Mouse (Mus musculus) MEL (cell line): ENCODE measurements at regions not wholly inside any gene's neighbourhood (a gene's known extent, or its start where the extent isn't known, plus 50 kb on each side); places are given as distances from the start of the nearest gene placed in this dataset.

Experiments used
- DNase-seq: peaks from one replicate; pipeline ENCODE4 v3.0.0; 2011; ENCODE audit warnings: low read depth, low spot score
- H3K27ac ChIP-seq: 2 replicates; pipeline ENCODE4 v1.5.1; 2012; ENCODE audit warnings: low read depth, mild to moderate bottlenecking, control low read depth, low read length, moderate library complexity; ENCODE audit not compliant: control insufficient read depth
- H3K27me3 ChIP-seq, 2 experiments: fragments of 150-350 bp in 1 of 2; sonication (generic) in 1 of 2; 2 replicates each; pipeline ENCODE4 v1.6.1; 2012; ENCODE audit warnings: low read length in 2 of 2, mild to moderate bottlenecking in 2 of 2, improper control_type of control experiment in 1 of 2, moderate library complexity in 1 of 2; ENCODE audit not compliant: insufficient read depth in 2 of 2, control insufficient read depth in 1 of 2
- H3K36me3 ChIP-seq, 2 experiments: 2 replicates each; pipeline ENCODE4 v1.6.1; 2012 to 2014; ENCODE audit warnings: low read length in 2 of 2, improper control_type of control experiment in 1 of 2, inconsistent platforms in 1 of 2, mild to moderate bottlenecking in 1 of 2; ENCODE audit not compliant: insufficient read depth in 2 of 2, control insufficient read depth in 1 of 2
- H3K4me1 ChIP-seq, 2 experiments: fragments of 150-350 bp in 1 of 2; sonication (generic) in 1 of 2; 2 replicates each; pipeline ENCODE4 v1.6.1; 2012; ENCODE audit warnings: low read length in 2 of 2, improper control_type of control experiment in 1 of 2, mild to moderate bottlenecking in 1 of 2; ENCODE audit not compliant: insufficient read depth in 2 of 2, control insufficient read depth in 1 of 2
- H3K4me3 ChIP-seq, 2 experiments: fragments of 150-350 bp in 1 of 2; sonication (generic) in 1 of 2; 2 replicates each; pipeline ENCODE4 v1.5.1; 2012; ENCODE audit warnings: low read depth in 2 of 2, low read length in 2 of 2, mild to moderate bottlenecking in 2 of 2, moderate library complexity in 2 of 2, control low read depth in 1 of 2, improper control_type of control experiment in 1 of 2; ENCODE audit not compliant: control insufficient read depth in 1 of 2, insufficient read depth in 1 of 2
- H3K79me2 ChIP-seq: 2 replicates; pipeline ENCODE4 v1.6.1; 2012; ENCODE audit warnings: mild to moderate bottlenecking, low read length, moderate library complexity; ENCODE audit not compliant: control insufficient read depth, poor library complexity, insufficient read depth
- H3K9ac ChIP-seq: 2 replicates; pipeline ENCODE4 v1.6.1; 2012; ENCODE audit warnings: low read depth, mild to moderate bottlenecking, control low read depth, low read length, moderate library complexity; ENCODE audit not compliant: control insufficient read depth, poor library complexity, severe bottlenecking
- H3K9me3 ChIP-seq: fragments of 150-350 bp; sonication (generic); replicated peaks from 2 replicates; pipeline ENCODE4 v1.6.1; 2012; ENCODE audit warnings: mild to moderate bottlenecking, low read length, improper control_type of control experiment, moderate library complexity; ENCODE audit not compliant: insufficient read depth
- BHLHE40 ChIP-seq: IDR thresholded peaks from 2 replicates; pipeline ENCODE4 v1.6.1; 2012; ENCODE audit warnings: low read depth, mild to moderate bottlenecking, inconsistent platforms, low read length, improper control_type of control experiment, borderline replicate concordance
- ELF1 ChIP-seq: IDR thresholded peaks from 2 replicates; pipeline ENCODE4 v1.6.1; 2014; ENCODE audit warnings: low read depth, mild to moderate bottlenecking, inconsistent platforms, low read length, improper control_type of control experiment, moderate library complexity
- ETS1 ChIP-seq: IDR thresholded peaks from 2 replicates; pipeline ENCODE4 v1.6.1; 2012; ENCODE audit warnings: low read depth, mild to moderate bottlenecking, inconsistent platforms, low read length, improper control_type of control experiment, moderate library complexity
- GABPA ChIP-seq: IDR thresholded peaks from 2 replicates; pipeline ENCODE4 v1.6.1; 2012; ENCODE audit warnings: low read depth, mild to moderate bottlenecking, inconsistent platforms, low read length, improper control_type of control experiment, moderate library complexity
- GATA1 ChIP-seq: IDR thresholded peaks from 2 replicates; pipeline ENCODE4 v1.6.1; 2011; ENCODE audit warnings: low read depth, low read length, improper control_type of control experiment
- HCFC1 ChIP-seq: IDR thresholded peaks from 2 replicates; pipeline ENCODE4 v1.6.1; 2012; ENCODE audit warnings: low read depth, mild to moderate bottlenecking, inconsistent platforms, low read length, improper control_type of control experiment, moderate library complexity
- MAZ ChIP-seq: IDR thresholded peaks from 2 replicates; pipeline ENCODE4 v1.6.1; 2012; ENCODE audit warnings: low read depth, mild to moderate bottlenecking, inconsistent platforms, low read length, improper control_type of control experiment
- MEF2A ChIP-seq: IDR thresholded peaks from 2 replicates; pipeline ENCODE4 v1.6.1; 2014; ENCODE audit warnings: low read depth, mild to moderate bottlenecking, inconsistent platforms, low read length, improper control_type of control experiment; ENCODE audit not compliant: poor library complexity, insufficient replicate concordance, severe bottlenecking; ENCODE audit errors: extremely low read depth
- MYC ChIP-seq: IDR thresholded peaks from 2 replicates; pipeline ENCODE4 v1.6.1; 2011; ENCODE audit warnings: low read depth, mild to moderate bottlenecking, low read length, improper control_type of control experiment, moderate library complexity
- NELFE ChIP-seq: IDR thresholded peaks from 2 replicates; pipeline ENCODE4 v1.6.1; 2011; ENCODE audit warnings: low read depth, low read length, improper control_type of control experiment
- NRF1 ChIP-seq: IDR thresholded peaks from 2 replicates; pipeline ENCODE4 v1.6.1; 2014; ENCODE audit warnings: low read depth, mild to moderate bottlenecking, inconsistent platforms, low read length, improper control_type of control experiment, moderate library complexity; ENCODE audit not compliant: poor library complexity, insufficient read depth, severe bottlenecking
- RAD21 ChIP-seq: IDR thresholded peaks from 2 replicates; pipeline ENCODE4 v1.6.1; 2011; ENCODE audit warnings: mild to moderate bottlenecking, low read depth, low read length, improper control_type of control experiment
- SMC3 ChIP-seq: IDR thresholded peaks from 2 replicates; pipeline ENCODE4 v1.6.1; 2011; ENCODE audit warnings: low read depth, low read length, improper control_type of control experiment
- ZKSCAN1 ChIP-seq: IDR thresholded peaks from 2 replicates; pipeline ENCODE4 v1.6.1; 2012; ENCODE audit warnings: low read depth, mild to moderate bottlenecking, inconsistent platforms, low read length, improper control_type of control experiment, moderate library complexity

GRCm38 (mm10) chr16:87083505-87083904 lies 270.5 kb upstream of the N6amt1 start:
- H3K9me3 ChIP-seq: no peaks in the 10 kb centered on the region
- no peaks in the 10 kb centered on the region for H3K27me3 ChIP-seq
- TF ChIP-seq GATA1: no peak
- no peak for TF ChIP-seq HCFC1
- no peak for TF ChIP-seq MEF2A
- no peak for TF ChIP-seq ZKSCAN1
- no peak for TF ChIP-seq ELF1
- no peak for TF ChIP-seq NRF1
- no peak overlapping the region for H3K27ac ChIP-seq
- no peak overlapping the region for H3K4me3 ChIP-seq
- no peaks in the 10 kb centered on the region for H3K36me3 ChIP-seq
- H3K79me2 ChIP-seq: no peaks in the 10 kb centered on the region
- no peaks in the 10 kb centered on the region for H3K4me1 ChIP-seq
- no peak overlapping the region for H3K9ac ChIP-seq
- no peak for DNase-seq

GRCm38 (mm10) chr16:87077385-87077784 lies 276.6 kb upstream of the N6amt1 start:
- H3K4me3 ChIP-seq: no peak overlapping the region
- no peaks in the 10 kb centered on the region for H3K4me1 ChIP-seq
- H3K27ac ChIP-seq: no peak overlapping the region
- no peaks in the 10 kb centered on the region for H3K27me3 ChIP-seq
- DNase-seq: no peak
- no peaks in the 10 kb centered on the region for H3K36me3 ChIP-seq
- TF ChIP-seq ETS1 (no peak), ZKSCAN1 (no peak), GATA1 (no peak)
- no peak overlapping the region for H3K9ac ChIP-seq
- no peaks in the 10 kb centered on the region for H3K79me2 ChIP-seq
- H3K9me3 ChIP-seq: no peaks in the 10 kb centered on the region

- Histone ChIP-seq H3K79me2 (no peaks in the 10 kb centered on the region), H3K27ac (no peak overlapping the region), H3K9ac (no peak overlapping the region), H3K4me1 (no peaks in the 10 kb centered on the region), H3K9me3 (no peaks in the 10 kb centered on the region), H3K27me3 (no peaks in the 10 kb centered on the region), H3K36me3 (no peaks in the 10 kb centered on the region), H3K4me3 (no peak overlapping the region)
- DNase-seq: no peak
- TF ChIP-seq NELFE (no peak), BHLHE40 (no peak), RAD21 (no peak), SMC3 (no peak), MAZ (no peak), GABPA (no peak), GATA1 (no peak), MYC (no peak)
These were observed 284.7 kb upstream of the N6amt1 start for GRCm38 (mm10) chr16:87069294-87069693.
